ENCODE assay signal across 8 mouse cellular contexts in the genomic region with DNA sequence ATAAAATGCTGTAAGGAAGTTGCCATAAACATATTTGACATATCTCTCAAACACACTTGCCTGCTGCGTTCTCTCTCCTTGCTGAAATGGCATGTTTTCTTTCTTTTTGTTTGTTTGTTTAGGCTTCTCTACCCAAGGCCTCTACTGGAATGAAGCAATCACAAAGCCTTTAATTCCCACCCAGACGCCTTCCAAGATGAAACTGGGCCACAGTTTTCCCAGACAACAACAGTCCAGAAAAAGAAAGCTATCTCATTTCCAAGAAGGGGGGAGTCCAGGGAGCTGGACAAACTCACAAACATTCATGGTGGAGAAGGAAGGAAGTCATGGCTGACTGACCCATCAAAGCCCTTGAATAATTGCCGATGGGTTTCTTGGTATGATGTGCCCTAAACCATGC.
A peak's percentile ranks its signal among the peaks of the same experiment; 100 is the strongest.
DNase-seq lines count a peak whose midpoint lies in the region; ATAC-seq lines count a peak whose summit lies in the region.
"Had no signal": no experiment of that assay in that cellular context is flagged by ENCODE, and none has a peak within 500 bp of the region (broad histone marks: within the 10 kb centered on the region; RNA-seq: fewer than 3 reads in every experiment).

No protein-coding gene starts in this region.

- no peak overlapping the region for H3K4me2 ChIP-seq in heart, embryonic 12.5 days
- H3K4me2 ChIP-seq in forebrain, embryonic 11.5 days (ENCODE audit: low read depth, low read length, severe bottlenecking) = no peak overlapping the region
- H3K4me2 ChIP-seq: midbrain, embryonic 12.5 days had no signal

- H3K9ac ChIP-seq in heart, embryonic 12.5 days = no peak overlapping the region
- H3K9ac ChIP-seq in forebrain, embryonic 11.5 days (ENCODE audit: low read length) = no peak overlapping the region
- H3K9ac ChIP-seq: midbrain, embryonic 12.5 days had no signal

- H3K27me3 ChIP-seq in heart, embryonic 12.5 days (replicated peaks) = no peaks in the 10 kb centered on the region
- H3K27me3 ChIP-seq in forebrain, embryonic 11.5 days (ENCODE audit: control insufficient read depth, insufficient read depth, low read length) = no peaks in the 10 kb centered on the region
- H3K27me3 ChIP-seq: midbrain, embryonic 12.5 days had no signal

- 50% methylated on average over 3 of the region's 3 CpGs for WGBS in heart, embryonic 12.5 days
- 78% methylated on average over 3 of the region's 3 CpGs for WGBS in forebrain, embryonic 11.5 days

- H3K9me3 ChIP-seq in heart, embryonic 12.5 days (replicated peaks) = no peaks in the 10 kb centered on the region
- no peaks in the 10 kb centered on the region for H3K9me3 ChIP-seq in forebrain, embryonic 11.5 days (ENCODE audit: control insufficient read depth, low read length)
- H3K9me3 ChIP-seq: midbrain, embryonic 12.5 days had no signal

- H3K36me3 ChIP-seq in heart, embryonic 12.5 days = no peaks in the 10 kb centered on the region
- H3K36me3 ChIP-seq in forebrain, embryonic 11.5 days (ENCODE audit: control insufficient read depth, insufficient read depth, low read length) = no peaks in the 10 kb centered on the region
- H3K36me3 ChIP-seq: midbrain, embryonic 12.5 days had no signal

- H3K4me3 ChIP-seq in heart, embryonic 12.5 days = no peak overlapping the region
- no peak overlapping the region for H3K4me3 ChIP-seq in forebrain, embryonic 11.5 days (ENCODE audit: low read depth, low read length)
- H3K4me3 ChIP-seq: midbrain, embryonic 12.5 days had no signal

- peak; percentile 41 for DNase-seq in gastrocnemius, postnatal 25 days
- peak; percentile 7 to 37 for DNase-seq in kidney, adult 8-10 months
- DNase-seq in lung, postnatal 10 days = peak; percentile 55
- DNase-seq in right cerebral cortex, adult 2 months (ENCODE audit: low spot score in 2 of 2) = no peak
- DNase-seq in forebrain, embryonic 11.5 days (ENCODE audit: low spot score) = no peak
- no peak for DNase-seq in testis, postnatal 14 days (ENCODE audit: low spot score)

- no peak for ATAC-seq in heart, embryonic 12.5 days (ENCODE audit: insufficient number of reproducible peaks, low FRiP score)
- no peak for ATAC-seq in forebrain, embryonic 11.5 days (replicated peaks; ENCODE audit: low FRiP score)

- peaks cover 31% of the 10 kb centered on the region for H3K4me1 ChIP-seq in heart, embryonic 12.5 days (replicated peaks)
- H3K4me1 ChIP-seq in forebrain, embryonic 11.5 days (replicated peaks; ENCODE audit: control insufficient read depth, insufficient read depth, low read length) = no peaks in the 10 kb centered on the region

- H3K27ac ChIP-seq in heart, embryonic 12.5 days (ENCODE audit: poor library complexity, severe bottlenecking) = peak overlapping the region; percentile 90
- H3K27ac ChIP-seq in forebrain, embryonic 11.5 days (ENCODE audit: low read depth, low read length) = no peak overlapping the region
- H3K27ac ChIP-seq: midbrain, embryonic 12.5 days had no signal

Comparison
In these comparisons a context has a peak if more than half of its experiments do, and no peak if none do; other contexts are left out.
1. DNase-seq: peak in gastrocnemius, postnatal 25 days (single experiment), kidney, adult 8-10 months (2 of 2) and lung, postnatal 10 days (single experiment); none in right cerebral cortex, adult 2 months (0 of 2), forebrain, embryonic 11.5 days (single experiment) and testis, postnatal 14 days (single experiment).